Mouse (Mus musculus): Measurements from ENCODE around the gene Tmem238. TPM values are rescaled to one million over a fixed set of nuclear protein-coding genes. Genes with fewer than 3 reads are reported as not detected.
"Not testable (repeated sequence)": the region's sequence is repeated elsewhere in the genome, so short reads cannot be mapped to it uniquely, and the experiment has no call there.

The Tmem238 gene
- total RNA-seq (2015; ENCODE audit: low replicate concordance), result 4.0 and 7.5 TPM in 2 replicates
- total RNA-seq (2017; ENCODE audit: low replicate concordance), result 0.17 and 1.1 TPM in 2 replicates

GRCm38 (mm10) chr7:4789436-4789935 is at the start of gene Tmem238:
TSS of gene Tmem238 (minus strand) at chr7:4789656.
- peak; percentile 39; the same call in 1 of the 2 replicates for ATAC-seq (replicated peaks; ENCODE audit: low FRiP score, poor library complexity, severe bottlenecking)

DNA sequence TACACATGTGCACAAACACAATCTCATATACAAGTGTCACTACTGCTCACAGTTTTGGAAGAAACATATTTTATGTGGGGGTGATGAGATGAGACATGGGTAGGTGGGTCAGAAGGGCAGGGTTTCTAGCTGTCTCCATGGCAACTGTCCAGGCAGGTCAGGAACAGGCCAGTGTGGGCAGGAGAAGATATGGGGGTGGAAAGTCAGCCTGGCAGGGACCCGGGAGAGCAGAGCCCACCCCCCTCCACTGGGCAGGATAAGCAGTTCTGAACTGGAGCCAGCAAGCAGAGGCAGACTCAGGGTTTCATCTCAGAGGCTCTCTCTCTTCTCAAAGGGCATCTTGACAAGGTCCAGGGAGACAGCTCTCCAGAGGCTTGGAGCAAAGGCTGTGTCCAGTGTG is 48.2 kb upstream of the Tmem238 start:
- ATAC-seq (replicated peaks; ENCODE audit: low FRiP score, poor library complexity, severe bottlenecking), result no peak

DNA sequence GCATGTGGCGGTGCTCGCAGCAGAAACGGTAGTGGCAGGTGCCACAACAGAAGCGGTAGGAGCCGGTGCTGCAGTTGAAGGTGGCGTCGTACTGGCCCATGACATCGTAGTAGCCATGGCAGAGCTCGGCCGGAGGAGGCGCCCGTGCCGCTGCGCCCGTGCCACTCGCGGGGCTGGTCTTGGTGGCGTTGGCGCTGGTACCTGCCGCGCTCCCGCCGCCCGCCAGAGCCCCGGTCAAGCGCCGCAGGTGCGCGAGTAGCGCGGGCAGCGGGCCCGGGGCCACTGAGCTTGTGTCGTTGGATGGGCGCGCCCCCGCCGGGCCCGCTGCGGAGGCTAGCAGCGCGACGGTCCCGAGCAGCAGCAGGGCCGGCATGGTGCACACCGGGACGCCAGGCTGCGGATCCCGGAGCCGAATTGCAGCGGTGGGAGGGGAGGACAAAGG is 46.9 kb upstream of the Tmem238 start:
- 0 out of 2 replicates have a peak, but pooled peaks have one; percentile 33 for ATAC-seq (replicated peaks; ENCODE audit: low FRiP score, poor library complexity, severe bottlenecking)

- no peak for ATAC-seq (replicated peaks; ENCODE audit: low FRiP score, poor library complexity, severe bottlenecking)
Measured at GRCm38 (mm10) chr7:4835631-4836327, 46.3 kb upstream of the Tmem238 start.

GRCm38 (mm10) chr7:4830476-4830875 is 41.0 kb upstream of the Tmem238 start:
- ATAC-seq (replicated peaks; ENCODE audit: low FRiP score, poor library complexity, severe bottlenecking), result no peak

DNA sequence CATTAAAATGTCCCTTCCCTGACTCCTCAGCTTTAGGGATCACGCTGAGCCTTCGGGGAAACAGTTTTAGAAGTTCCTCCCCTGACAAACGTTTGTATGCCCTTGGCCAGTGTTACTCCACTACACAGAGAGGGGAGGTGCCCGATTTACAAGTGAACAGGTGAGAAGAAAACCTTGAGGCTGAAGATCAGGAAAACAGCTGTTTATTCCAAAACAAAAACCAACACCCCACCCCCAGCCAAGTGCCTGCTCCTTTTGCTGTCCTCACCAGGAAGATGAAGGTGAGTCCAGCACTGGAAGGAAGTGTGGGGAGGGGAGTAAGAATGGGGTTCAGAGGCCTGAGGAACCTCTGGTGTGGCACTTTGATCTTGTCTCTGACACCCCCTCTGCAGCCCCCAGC is 35.9 kb upstream of the Tmem238 start:
- no peak for ATAC-seq (replicated peaks; ENCODE audit: low FRiP score, poor library complexity, severe bottlenecking)

DNA sequence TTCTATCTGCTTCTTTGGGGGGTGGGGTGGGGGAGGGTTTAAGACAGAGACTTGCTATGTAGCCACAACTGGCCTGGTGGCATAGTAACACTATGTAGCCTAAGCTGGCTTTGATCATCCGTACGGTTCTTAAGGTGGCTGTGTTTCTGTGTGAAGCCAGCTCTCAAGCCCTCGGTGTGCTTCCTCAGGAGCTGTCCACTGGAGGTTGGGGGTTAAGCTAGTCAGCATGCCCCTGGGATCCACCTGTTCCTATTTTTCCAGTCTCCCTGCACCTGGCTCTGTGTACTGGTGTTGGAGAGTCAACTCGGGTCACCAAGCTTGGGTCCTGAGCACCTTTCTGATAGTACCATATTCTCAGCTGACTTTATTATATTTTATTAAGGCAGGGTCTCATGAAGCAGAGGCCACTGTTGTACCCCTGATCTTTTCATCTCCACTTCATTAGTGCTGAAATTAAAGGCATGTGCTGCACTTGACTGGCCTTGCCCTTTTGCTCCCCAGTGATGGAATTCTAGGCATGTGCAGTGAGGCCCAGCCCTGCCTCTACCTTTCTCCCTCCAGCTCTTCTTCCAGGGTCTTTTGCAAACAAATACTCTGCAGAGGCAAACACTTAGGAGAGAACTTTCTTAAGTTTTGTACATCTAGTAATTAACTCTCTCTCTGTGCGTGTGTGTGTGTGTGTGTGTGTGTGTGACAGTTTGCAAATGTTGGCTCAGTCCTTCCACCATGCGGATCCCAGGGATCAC is 32.9 kb upstream of the Tmem238 start:
- no peak for ATAC-seq (replicated peaks; ENCODE audit: low FRiP score, poor library complexity, severe bottlenecking)

- ATAC-seq (replicated peaks; ENCODE audit: low FRiP score, poor library complexity, severe bottlenecking), result no peak
Measured at GRCm38 (mm10) chr7:4821690-4822089, 32.2 kb upstream of the Tmem238 start.

DNA sequence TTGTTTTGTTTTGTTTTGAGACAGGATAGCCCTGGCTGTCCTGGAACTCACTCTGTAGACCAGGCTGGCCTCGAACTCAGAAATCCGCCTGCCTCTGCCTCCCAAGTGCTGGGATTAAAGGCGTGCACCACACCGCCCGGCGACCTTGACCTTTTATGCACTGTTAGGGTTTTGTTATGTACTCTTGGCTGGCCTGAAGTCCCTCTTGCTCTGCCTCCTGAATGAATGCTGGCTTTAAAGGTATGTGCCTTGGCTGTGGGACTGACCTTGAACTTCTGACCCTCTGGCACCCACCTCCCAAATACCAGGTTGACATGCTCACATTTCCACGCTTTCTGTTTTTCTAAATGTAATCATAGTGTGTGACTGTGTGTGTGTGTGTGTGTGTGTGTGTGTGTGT is 31.5 kb upstream of the Tmem238 start:
- ATAC-seq (replicated peaks; ENCODE audit: low FRiP score, poor library complexity, severe bottlenecking), result not testable (repeated sequence)

GRCm38 (mm10) chr7:4816559-4816958 is 27.1 kb upstream of the Tmem238 start:
- no peak for ATAC-seq (replicated peaks; ENCODE audit: low FRiP score, poor library complexity, severe bottlenecking)

DNA sequence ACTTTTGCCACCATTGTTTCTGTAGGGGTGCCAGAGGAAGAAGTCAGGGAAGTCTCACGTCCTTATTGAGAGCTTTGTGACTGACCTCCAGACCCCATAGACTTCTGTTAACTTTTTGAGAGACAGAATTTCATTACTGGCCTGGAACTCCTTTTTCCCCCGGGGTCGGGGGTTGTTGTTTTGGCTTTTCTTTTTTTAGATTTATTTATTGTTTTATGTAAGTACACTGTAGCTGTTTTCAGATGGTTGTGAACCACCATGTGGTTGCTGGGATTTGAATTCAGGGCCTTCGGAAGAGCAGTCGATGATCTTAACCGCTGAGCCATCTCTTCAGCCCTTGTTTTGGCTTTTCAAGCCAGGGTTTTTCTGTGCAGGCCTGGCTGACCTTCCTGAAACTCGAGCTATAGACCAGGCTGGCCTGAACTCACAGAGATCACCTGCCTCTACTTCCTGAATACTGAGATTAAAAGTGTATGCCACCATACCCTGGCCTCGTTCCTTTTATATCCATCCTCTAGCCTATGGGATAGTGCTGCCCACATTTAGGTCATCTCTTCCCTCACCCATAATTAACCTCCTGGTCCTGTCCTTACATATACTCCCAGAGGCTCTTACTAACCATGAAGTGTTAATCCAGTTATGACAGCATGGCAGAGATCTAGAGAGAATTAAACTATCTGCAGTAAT is 23.8 kb upstream of the Tmem238 start:
- no peak for ATAC-seq (replicated peaks; ENCODE audit: low FRiP score, poor library complexity, severe bottlenecking)

- peak; percentile 91 for ATAC-seq (replicated peaks; ENCODE audit: low FRiP score, poor library complexity, severe bottlenecking)
Measured at GRCm38 (mm10) chr7:4812303-4813104, 23.0 kb upstream of the Tmem238 start, which contains the start of gene Ube2s. TSS of gene Ube2s (minus strand) at chr7:4812590.

GRCm38 (mm10) chr7:4811842-4812302 is 22.4 kb upstream of the Tmem238 start:
- ATAC-seq (replicated peaks; ENCODE audit: low FRiP score, poor library complexity, severe bottlenecking), result 0 out of 2 replicates have a peak, but pooled peaks have one; percentile 0

GRCm38 (mm10) chr7:4811131-4811530 is 21.7 kb upstream of the Tmem238 start:
- ATAC-seq (replicated peaks; ENCODE audit: low FRiP score, poor library complexity, severe bottlenecking), result 0 out of 2 replicates have a peak, but pooled peaks have one; percentile 6

GRCm38 (mm10) chr7:4806716-4807115 is 17.3 kb upstream of the Tmem238 start:
- ATAC-seq (replicated peaks; ENCODE audit: low FRiP score, poor library complexity, severe bottlenecking), result peak; percentile 82

DNA sequence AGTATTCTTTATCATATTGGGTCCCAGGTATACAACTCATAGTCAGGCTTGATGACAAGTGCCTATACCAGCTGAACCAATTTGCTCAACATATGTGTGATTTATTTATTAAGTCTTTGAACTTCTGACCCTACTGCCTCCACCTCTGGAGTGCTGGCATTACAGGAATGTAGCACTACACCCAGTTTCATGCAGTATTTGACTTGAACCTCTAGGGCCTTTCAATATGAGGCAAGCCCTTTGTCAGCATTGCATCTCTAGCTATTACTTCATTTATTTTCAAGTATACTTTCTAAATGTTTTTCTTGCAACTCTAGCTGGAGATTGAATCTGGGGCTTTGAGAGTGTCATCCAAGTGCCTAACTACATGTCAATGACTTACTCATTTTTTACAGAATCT is 12.8 kb upstream of the Tmem238 start:
- ATAC-seq (replicated peaks; ENCODE audit: low FRiP score, poor library complexity, severe bottlenecking), result no peak

DNA sequence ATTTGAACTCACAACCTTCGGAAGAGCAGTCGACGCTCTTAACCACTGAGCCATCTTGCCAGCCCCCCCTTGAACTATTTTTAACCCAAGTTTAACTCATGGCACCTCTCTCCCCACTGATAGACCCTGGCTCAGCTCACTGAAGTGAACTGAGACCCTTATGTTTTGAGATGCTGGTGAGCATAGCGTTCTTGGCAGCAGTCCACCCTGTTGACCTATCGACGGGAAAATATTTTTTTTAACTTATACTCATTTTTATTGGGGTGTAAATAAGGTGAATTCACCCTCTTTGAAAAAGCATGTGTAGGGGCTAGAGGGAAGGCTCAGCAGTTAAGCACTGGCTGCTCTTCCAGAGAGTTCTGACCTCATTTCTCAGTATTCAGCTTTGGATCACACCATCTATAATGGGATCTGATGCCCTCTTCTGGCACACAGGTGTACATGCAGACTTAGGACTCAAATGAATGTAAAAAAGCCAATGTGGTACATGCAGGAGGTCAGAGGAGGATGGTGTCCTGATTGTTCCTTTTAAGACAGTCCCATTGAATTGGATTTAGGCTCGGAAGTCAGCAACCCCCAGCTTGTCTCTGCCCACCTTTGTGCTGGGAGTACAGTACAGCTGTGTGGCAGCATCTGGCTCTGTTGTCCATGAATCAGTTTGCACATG is 6.4 kb upstream of the Tmem238 start:
- peak; percentile 39; the same call in 1 of the 2 replicates for ATAC-seq (replicated peaks; ENCODE audit: low FRiP score, poor library complexity, severe bottlenecking)

DNA sequence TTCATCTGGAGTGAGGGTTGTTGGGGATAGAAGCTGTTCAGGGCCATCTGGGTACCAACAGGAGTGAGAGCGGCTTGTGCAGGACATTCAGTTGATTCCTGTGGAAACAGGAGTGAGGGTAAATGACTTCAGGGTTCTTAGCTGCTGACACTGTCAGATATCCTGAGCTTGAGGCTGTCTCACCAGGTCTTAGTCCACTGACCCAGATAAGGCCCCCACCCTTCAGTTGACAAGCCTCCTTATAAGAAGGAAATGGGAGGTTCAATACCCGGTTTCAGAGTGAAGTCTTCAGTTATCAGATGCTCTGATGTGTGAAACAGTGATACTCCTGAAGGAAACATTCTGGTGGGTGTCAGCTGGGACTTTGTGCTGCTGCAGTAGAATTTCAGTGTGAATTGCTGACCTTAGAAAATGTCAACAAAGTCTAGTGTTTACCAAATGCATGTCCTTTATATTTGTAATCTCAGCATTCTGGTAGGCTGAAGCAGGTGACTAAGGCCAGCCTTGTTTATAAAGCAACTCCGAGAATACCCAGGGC is 5.2 kb upstream of the Tmem238 start:
- ATAC-seq (replicated peaks; ENCODE audit: low FRiP score, poor library complexity, severe bottlenecking), result no peak

All from erythroblast, adult 5-6 weeks (primary cell).